Mouse (Mus musculus): ENCODE data around the gene Prickle2.

- TF ChIP-seq CTCF (IDR thresholded peaks at IDR 0.05; ENCODE audit: borderline replicate concordance, insufficient read depth, low read depth, low read length) (no peak), POLR2A (IDR thresholded peaks at IDR 0.05; ENCODE audit: borderline replicate concordance, insufficient read depth, low read length) (no peak)
Measured at GRCm38 (mm10) chr6:92641956-92642355, 64.0 kb downstream of the Prickle2 start.
